Mouse (Mus musculus) intestine, embryonic 16.5 days (tissue): ENCODE measurements around the gene Scn8a. TPM values are rescaled to one million over a fixed set of nuclear protein-coding genes. Genes with fewer than 3 reads are reported as not detected.
A peak's percentile ranks its signal among the peaks of the same experiment; 100 is the strongest.

Experiments
- ATAC-seq: fragments of 200-750 bp; cut with Nextera tagmentation; 2 replicates; pipeline ENCODE4 v1.8.0; 2017; ENCODE audit warnings: moderate TSS enrichment, moderate library complexity
- H3K27ac ChIP-seq: fragments of 300-500 bp; sonication (generic); 2 replicates; pipeline ENCODE4 v1.5.1; 2014; ENCODE audit warnings: mild to moderate bottlenecking, low read length
- H3K27me3 ChIP-seq: fragments of 300-500 bp; sonication (generic); replicated peaks from 2 replicates; pipeline ENCODE4 v1.6.1; 2014; ENCODE audit warnings: low read length, control low read depth, mixed read lengths; ENCODE audit not compliant: control insufficient read depth, insufficient read depth
- H3K36me3 ChIP-seq: fragments of 300-500 bp; sonication (generic); 2 replicates; pipeline ENCODE4 v1.6.1; 2014; ENCODE audit warnings: low read length, control low read depth; ENCODE audit not compliant: control insufficient read depth, insufficient read depth
- H3K4me1 ChIP-seq: fragments of 300-500 bp; sonication (generic); 2 replicates; pipeline ENCODE4 v1.6.1; 2014; ENCODE audit warnings: low read length, control low read depth, mixed read lengths; ENCODE audit not compliant: control insufficient read depth, insufficient read depth
- H3K4me2 ChIP-seq: fragments of 300-500 bp; sonication (generic); 2 replicates; pipeline ENCODE4 v1.6.1; 2014; ENCODE audit warnings: low read depth, low read length, control low read depth
- H3K4me3 ChIP-seq: fragments of 300-500 bp; sonication (generic); 2 replicates; pipeline ENCODE4 v1.5.1; 2014; ENCODE audit warnings: mild to moderate bottlenecking, low read length
- H3K9ac ChIP-seq: fragments of 300-500 bp; sonication (generic); 2 replicates; pipeline ENCODE4 v1.6.1; 2014; ENCODE audit warnings: low read depth, low read length
- H3K9me3 ChIP-seq: fragments of 300-500 bp; sonication (generic); 2 replicates; pipeline ENCODE4 v1.6.1; 2016; ENCODE audit warnings: low read length, control low read depth; ENCODE audit not compliant: control insufficient read depth
- WGBS: fragments of 180-500 bp; shearing (Covaris S2); extraction: QIAGEN DNeasy Blood & Tissue Kit; methylation state at CpG from one replicate; pipeline ENCODE4 v1.1.7; 2014; 5-methylcytosine and 5-hydroxymethylcytosine counted together
- polyA plus RNA-seq: library from polyadenylated mRNA; unstranded; fragments of >200 nt; fragmentation: Nextera tagmentation; extraction: Ambion mirVana; gene quantifications from 2 replicates; pipeline ENCODE4 v1.2.1, GENCODE M21; 2015

Scn8a gene
- polyA plus RNA-seq, 1 experiment from 2014 or later, result 0.95 TPM

DNA sequence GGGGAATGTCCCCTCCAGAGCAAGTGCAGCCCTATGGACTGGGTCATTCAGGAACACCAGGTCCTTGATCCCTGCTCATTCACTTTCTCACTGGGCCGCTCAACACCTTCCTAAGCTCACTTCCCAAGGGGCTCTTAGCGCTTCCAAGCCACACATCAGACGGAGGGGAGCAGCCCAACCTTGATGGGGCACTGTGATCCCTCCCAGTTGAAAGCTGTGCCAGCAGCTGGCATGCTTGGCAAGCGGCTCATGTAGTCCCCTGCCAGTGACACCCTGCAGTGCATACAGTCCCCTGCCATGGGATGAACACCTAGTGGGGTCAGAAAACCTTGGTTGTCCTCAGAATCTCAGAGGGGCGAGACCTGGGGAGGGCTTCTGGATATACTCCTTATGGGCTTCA is 204.4 kb downstream of the Scn8a start:
- no peaks in the 10 kb centered on the region for H3K27me3 ChIP-seq
- no peaks in the 10 kb centered on the region for H3K36me3 ChIP-seq
- WGBS, result 81% methylated on average over 5 of the region's 5 CpGs
- H3K9ac ChIP-seq, result no peak overlapping the region
- no peak overlapping the region for H3K27ac ChIP-seq
- no peak for ATAC-seq
- H3K4me2 ChIP-seq, result no peak overlapping the region
- no peak overlapping the region for H3K4me3 ChIP-seq
- H3K9me3 ChIP-seq, result no peaks in the 10 kb centered on the region
- peaks cover 40% of the 10 kb centered on the region for H3K4me1 ChIP-seq

DNA sequence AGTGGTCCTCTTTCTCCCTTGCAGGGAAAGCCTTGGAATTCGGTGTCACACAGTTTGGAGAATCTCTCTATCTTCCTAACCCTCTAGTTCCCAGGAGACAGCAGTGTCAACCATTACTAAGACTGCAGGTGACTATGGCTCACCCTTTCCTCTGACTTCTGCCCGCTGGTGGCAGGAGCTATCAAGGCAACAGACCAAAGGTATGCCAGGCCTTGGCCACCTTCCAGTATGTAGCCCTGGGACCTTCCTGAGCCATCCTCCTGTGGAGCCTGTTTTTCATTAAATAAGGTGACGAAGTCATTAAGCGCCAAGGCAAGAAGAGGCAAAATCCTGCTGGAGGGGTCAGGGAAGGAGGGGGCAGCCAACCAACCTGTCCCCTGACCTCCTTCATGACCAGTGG is 205.5 kb downstream of the Scn8a start:
- H3K4me1 ChIP-seq, result peaks cover 32% of the 10 kb centered on the region

DNA sequence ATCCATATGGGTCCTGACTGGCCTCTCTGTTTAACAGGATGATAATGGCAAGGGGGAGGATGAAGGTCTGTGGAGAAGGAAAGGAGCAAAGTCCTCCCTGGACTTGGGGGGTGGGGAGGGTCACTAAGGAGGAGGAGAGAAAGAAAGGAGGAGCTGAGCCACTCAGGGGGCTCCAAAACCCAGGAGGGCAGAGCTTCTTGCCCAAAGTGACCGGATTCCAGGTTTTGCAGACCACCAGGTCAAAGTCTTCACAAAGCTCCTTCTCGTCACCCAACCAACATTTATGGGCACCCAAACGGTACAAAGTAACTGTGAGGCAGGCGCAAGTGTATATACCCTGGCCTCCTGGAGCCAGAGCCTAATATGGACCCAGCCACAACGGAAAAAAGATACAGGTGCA is 206.0 kb downstream of the Scn8a start:
- 50% methylated on average over 5 of the region's 5 CpGs for whole genome bisulfite sequencing
- no peak overlapping the region for H3K4me2 ChIP-seq
- no peaks in the 10 kb centered on the region for H3K36me3 ChIP-seq
- H3K9ac ChIP-seq, result 0 out of 2 replicates have a peak overlapping the region, but pooled peaks have one; percentile 1
- H3K4me1 ChIP-seq, result peaks cover 27% of the 10 kb centered on the region
- no peaks in the 10 kb centered on the region for H3K27me3 ChIP-seq
- no peak overlapping the region for H3K4me3 ChIP-seq
- no peak for ATAC-seq
- H3K9me3 ChIP-seq, result no peaks in the 10 kb centered on the region
- H3K27ac ChIP-seq, result no peak overlapping the region

More for the DNA sequence above, 205.5 kb downstream of the Scn8a start:
- no peaks in the 10 kb centered on the region for H3K36me3 ChIP-seq
- H3K27ac ChIP-seq, result no peak overlapping the region
- no peak overlapping the region for H3K4me2 ChIP-seq
- no peak for ATAC-seq
- H3K4me3 ChIP-seq, result no peak overlapping the region
- no peaks in the 10 kb centered on the region for H3K9me3 ChIP-seq
- H3K9ac ChIP-seq, result no peak overlapping the region
- H3K27me3 ChIP-seq, result no peaks in the 10 kb centered on the region
- WGBS, result 79% methylated on average over 4 of the region's 4 CpGs

GRCm38 (mm10) chr15:101076071-101077000 is 206.7 kb downstream of the Scn8a start:
- no peak for ATAC-seq
- no peaks in the 10 kb centered on the region for H3K27me3 ChIP-seq
- H3K9me3 ChIP-seq, result no peaks in the 10 kb centered on the region
- H3K4me1 ChIP-seq, result peaks cover 27% of the 10 kb centered on the region
- peak overlapping the region; percentile 86 for H3K4me2 ChIP-seq
- WGBS, result 22% methylated on average over 26 of the region's 26 CpGs
- H3K36me3 ChIP-seq, result no peaks in the 10 kb centered on the region
- peak overlapping the region; percentile 77 for H3K4me3 ChIP-seq
- peak overlapping the region; percentile 88 for H3K9ac ChIP-seq
- no peak overlapping the region for H3K27ac ChIP-seq

DNA sequence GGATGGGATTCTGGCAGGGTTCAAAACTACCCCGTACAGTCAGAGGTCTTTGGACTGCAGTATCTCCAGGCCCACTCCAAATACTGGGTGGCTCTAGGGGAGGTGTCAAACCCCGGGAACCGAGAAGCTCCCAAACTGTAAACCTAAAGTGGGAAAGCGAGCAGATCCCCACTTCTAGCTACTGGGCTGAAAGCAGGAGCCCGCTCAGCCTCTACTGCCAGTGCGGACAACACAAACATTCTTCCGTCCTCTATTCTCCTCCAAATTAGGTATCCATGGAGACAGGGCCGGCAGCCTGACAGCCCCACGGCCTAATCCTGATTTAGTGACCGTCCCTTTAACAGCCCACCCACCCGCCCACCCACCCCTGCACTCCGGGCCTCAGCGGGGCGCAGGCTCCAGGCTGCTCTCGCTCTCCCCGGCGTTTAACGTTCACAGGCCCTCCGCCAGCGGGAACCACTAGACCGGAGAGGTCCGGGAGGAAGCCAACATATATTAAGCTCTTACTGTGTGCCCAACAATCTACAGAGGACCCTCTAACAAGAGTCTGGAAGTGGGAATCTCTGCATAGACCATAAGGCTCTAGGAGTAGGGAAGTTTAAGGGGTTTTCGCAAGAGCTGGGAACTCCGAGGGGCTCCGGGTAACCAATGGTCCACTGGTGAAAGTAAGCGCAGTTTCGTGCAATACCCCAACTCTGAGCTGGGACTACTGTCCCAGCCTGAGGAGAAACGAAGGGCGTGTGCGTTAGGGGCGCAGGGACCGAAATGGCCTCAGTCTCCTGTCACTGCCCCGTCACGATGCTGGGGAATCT is 207.5 kb downstream of the Scn8a start:
- peak overlapping the region; percentile 86 for H3K27ac ChIP-seq
- no peaks in the 10 kb centered on the region for H3K27me3 ChIP-seq
- H3K9me3 ChIP-seq, result no peaks in the 10 kb centered on the region
- no peaks in the 10 kb centered on the region for H3K36me3 ChIP-seq
- H3K4me2 ChIP-seq, result peak overlapping the region; percentile 86
- peaks cover 31% of the 10 kb centered on the region for H3K4me1 ChIP-seq
- H3K9ac ChIP-seq, result peak overlapping the region; percentile 88
- no peak for ATAC-seq
- peak overlapping the region; percentile 77 for H3K4me3 ChIP-seq
- 10% methylated on average over 34 of the region's 34 CpGs for WGBS

DNA sequence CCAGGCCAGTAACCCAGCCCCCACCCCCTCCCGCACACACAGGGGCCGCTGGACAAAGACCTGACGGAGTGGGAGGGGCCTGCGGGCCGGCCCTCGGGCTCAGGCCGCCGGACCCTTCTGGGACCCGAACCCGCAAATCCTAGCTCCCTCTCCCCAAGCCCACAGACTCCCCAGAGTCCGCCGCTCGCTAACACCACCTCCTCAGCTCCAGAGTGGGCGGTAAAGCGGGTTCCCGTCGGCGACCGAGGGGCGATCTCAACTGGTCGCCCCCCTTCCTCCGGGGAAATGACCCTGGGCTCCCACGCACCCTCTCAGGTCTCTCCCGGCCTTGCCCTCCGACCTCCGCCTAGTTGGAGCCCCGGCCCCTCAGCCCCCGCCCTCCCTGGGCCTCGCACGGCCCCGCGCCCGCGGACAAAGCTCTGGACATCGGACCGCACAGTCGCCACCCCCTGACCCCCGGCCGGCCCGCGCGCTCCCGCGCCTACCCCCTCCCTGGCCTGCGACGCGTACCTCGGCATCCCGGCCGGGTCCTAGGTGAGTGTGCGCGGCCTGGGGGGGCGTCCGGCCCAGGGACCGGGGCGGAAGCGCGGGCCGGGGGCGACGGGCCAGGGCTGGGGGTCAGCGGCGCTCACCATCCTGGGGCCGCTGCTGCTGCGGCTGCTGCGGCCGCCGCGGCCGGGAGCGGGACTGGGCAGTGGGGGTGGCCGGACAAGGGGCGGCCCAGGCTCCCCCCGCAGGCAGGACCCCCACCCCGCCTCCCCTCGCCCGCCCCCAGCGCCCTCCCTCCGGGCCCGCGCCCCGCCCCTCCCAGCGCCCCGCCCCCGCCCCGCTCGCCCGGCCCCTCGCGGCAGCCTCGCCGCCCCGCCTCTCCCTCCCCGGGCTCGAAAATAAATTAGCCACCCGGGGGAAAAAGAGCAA is 208.4 kb downstream of the Scn8a start, which contains the start of gene Fignl2:
Fignl2 (minus strand) TSS at position 755 of the 918 bp plus-strand sequence.
- Histone ChIP-seq H3K4me1 (peaks cover 34% of the 10 kb centered on the region), H3K9ac (peak within 1 kb of the TSS; percentile 88), H3K9me3 (no peaks in the 10 kb centered on the region), H3K27ac (peak within 1 kb of the TSS; percentile 86), H3K4me2 (peak within 1 kb of the TSS; percentile 86), H3K4me3 (peak within 1 kb of the TSS; percentile 77), H3K27me3 (no peaks in the 10 kb centered on the region), H3K36me3 (no peaks in the 10 kb centered on the region)
- ATAC-seq, result peak; percentile 61
- under 1% methylated on average over 62 of the region's 96 CpGs for WGBS

DNA sequence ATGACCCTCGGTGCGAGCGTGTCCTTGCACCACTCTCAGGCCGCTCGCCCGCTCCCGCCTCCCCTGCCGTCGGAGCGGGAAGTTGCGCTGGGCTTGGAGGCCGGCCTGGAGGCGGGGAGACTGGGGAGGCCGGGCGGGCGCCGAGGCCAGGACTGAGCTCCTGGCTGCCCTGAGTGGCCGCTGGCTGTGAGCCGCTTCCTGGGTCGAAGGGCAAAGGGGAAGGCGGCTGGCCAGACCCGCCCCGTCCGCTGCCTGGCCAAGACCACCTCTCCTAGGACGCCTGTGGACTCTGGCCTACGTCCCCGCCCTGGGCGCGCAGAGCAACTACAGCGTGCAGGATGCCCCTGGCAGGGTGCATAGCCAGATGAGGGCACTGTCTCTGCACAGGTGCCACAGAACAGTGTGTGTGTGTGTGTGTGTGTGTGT is 209.1 kb downstream of the Scn8a start:
- Histone ChIP-seq H3K27me3 (no peaks in the 10 kb centered on the region), H3K4me1 (peaks cover 34% of the 10 kb centered on the region), H3K9ac (peak overlapping the region; percentile 88), H3K36me3 (no peaks in the 10 kb centered on the region), H3K4me3 (peak overlapping the region; percentile 77), H3K27ac (peak overlapping the region; percentile 86), H3K4me2 (peak overlapping the region; percentile 86), H3K9me3 (no peaks in the 10 kb centered on the region)
- ATAC-seq, result peak; percentile 89
- WGBS, result 1% methylated on average over 30 of the region's 30 CpGs

DNA sequence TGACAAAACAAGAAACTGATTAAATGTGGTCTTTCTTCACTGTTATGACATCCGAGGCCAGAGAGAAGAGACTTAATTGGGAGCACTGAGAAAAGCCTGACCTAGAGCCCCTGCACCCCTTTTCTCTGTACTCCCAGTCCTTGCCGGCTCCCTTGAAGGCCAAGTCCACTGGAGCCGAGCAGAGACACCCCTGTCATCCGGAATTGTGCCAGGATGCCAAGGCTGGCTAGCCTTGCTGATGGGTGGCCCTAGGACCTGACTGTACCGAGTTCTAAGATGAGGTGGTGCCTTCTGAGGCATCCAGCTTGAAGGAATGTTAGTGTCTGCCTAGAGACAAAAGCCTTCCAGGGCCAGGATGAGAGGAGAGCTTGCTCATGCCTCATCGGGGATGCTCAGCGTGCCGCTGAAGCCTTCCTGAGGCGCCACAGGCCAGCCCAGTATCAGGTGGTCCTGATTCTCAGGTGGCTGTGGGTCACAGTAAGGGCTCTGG is 210.4 kb downstream of the Scn8a start:
- H3K4me3 ChIP-seq, result no peak overlapping the region
- WGBS, result 84% methylated on average over 9 of the region's 9 CpGs
- no peak overlapping the region for H3K9ac ChIP-seq
- H3K4me1 ChIP-seq, result peaks cover 33% of the 10 kb centered on the region
- no peaks in the 10 kb centered on the region for H3K9me3 ChIP-seq
- H3K27ac ChIP-seq, result no peak overlapping the region
- no peaks in the 10 kb centered on the region for H3K36me3 ChIP-seq
- no peak for ATAC-seq
- H3K27me3 ChIP-seq, result no peaks in the 10 kb centered on the region
- no peak overlapping the region for H3K4me2 ChIP-seq
